Mouse (Mus musculus) erythroblast, adult 5-6 weeks (primary cell): ENCODE results near the gene Tceal9. TPM values are rescaled to one million over a fixed set of nuclear protein-coding genes. Genes with fewer than 3 reads are reported as not detected.

Experiments used
- ATAC-seq: replicated peaks from 2 replicates; pipeline ENCODE4 v1.8.0; 2016; ENCODE audit warnings: moderate number of reproducible peaks, mild to moderate bottlenecking, moderate TSS enrichment, inconsistent platforms; ENCODE audit not compliant: poor library complexity, low FRiP score, severe bottlenecking
- total RNA-seq, 2 experiments: library from RNA; stranded (forward) in 1 of 2; stranded (reverse) in 1 of 2; fragments of 150-400 nt in 1 of 2; fragments of 200-764, 138-1000 nt in 1 of 2; gene quantifications; 2 replicates each; pipeline versions ENCODE4 v1.2.3 to v1.2.4; 2015 to 2017; ENCODE audit warnings: low replicate concordance in 2 of 2

Gene Tceal9
- 15.6 and 21.3 TPM in 2 replicates for total RNA-seq (2015; ENCODE audit: low replicate concordance)
- 32.2 and 49.5 TPM in 2 replicates for total RNA-seq (2017; ENCODE audit: low replicate concordance)

GRCm38 (mm10) chrX:136244574-136245229, at the start of gene Tceal9:
Tceal9 (plus strand) TSS chrX:136245079.
- ATAC-seq, result peak; percentile 99

- no peak for ATAC-seq
Measured at GRCm38 (mm10) chrX:136195193-136195944, 49.5 kb upstream of the Tceal9 start.

GRCm38 (mm10) chrX:136196873-136197272, 48.0 kb upstream of the Tceal9 start:
- ATAC-seq, result peak; percentile 65; the same call in 1 of the 2 replicates

- ATAC-seq, result no peak
Measured at GRCm38 (mm10) chrX:136203257-136203656, 41.6 kb upstream of the Tceal9 start.

- ATAC-seq, result no peak
Measured at GRCm38 (mm10) chrX:136203664-136204066, 41.2 kb upstream of the Tceal9 start, which contains the start of gene Tceal5. Tceal5 (minus strand) TSS chrX:136203876.

GRCm38 (mm10) chrX:136204406-136204805, 40.5 kb upstream of the Tceal9 start:
- ATAC-seq, result no peak

- ATAC-seq, result no peak
Measured at GRCm38 (mm10) chrX:136213396-136213795, 31.5 kb upstream of the Tceal9 start.

- ATAC-seq, result peak; percentile 88
Measured at GRCm38 (mm10) chrX:136214729-136215677, 29.9 kb upstream of the Tceal9 start, which contains the start of the genes Tceal7 and Bex1. Tceal7 (plus strand) TSS chrX:136214779. Bex1 (minus strand) TSS chrX:136215513.

- ATAC-seq, result no peak
Measured at GRCm38 (mm10) chrX:136216303-136216702, 28.6 kb upstream of the Tceal9 start.

- ATAC-seq, result no peak
Measured at GRCm38 (mm10) chrX:136223714-136224113, 21.2 kb upstream of the Tceal9 start.

GRCm38 (mm10) chrX:136227768-136228167, 17.1 kb upstream of the Tceal9 start:
- ATAC-seq, result no peak

- ATAC-seq, result peak; percentile 72
Measured at GRCm38 (mm10) chrX:136238118-136238517, 6.8 kb upstream of the Tceal9 start.

GRCm38 (mm10) chrX:136243181-136243580, 1.7 kb upstream of the Tceal9 start:
- ATAC-seq, result no peak

GRCm38 (mm10) chrX:136245521-136246071, 717 bp downstream of the Tceal9 start:
- peak; percentile 68 for ATAC-seq

GRCm38 (mm10) chrX:136248811-136249210, 3.9 kb downstream of the Tceal9 start:
- no peak for ATAC-seq

GRCm38 (mm10) chrX:136249671-136250070, 4.8 kb downstream of the Tceal9 start:
- ATAC-seq, result no peak

- no peak for ATAC-seq
Measured at GRCm38 (mm10) chrX:136252023-136252729, 7.3 kb downstream of the Tceal9 start.

GRCm38 (mm10) chrX:136267720-136268119, 22.8 kb downstream of the Tceal9 start:
- no peak for ATAC-seq

GRCm38 (mm10) chrX:136268173-136268572, 23.3 kb downstream of the Tceal9 start:
- no peak for ATAC-seq
